Mouse (Mus musculus): Measurements from ENCODE around the gene Abcd4.

Gene Abcd4

DNA sequence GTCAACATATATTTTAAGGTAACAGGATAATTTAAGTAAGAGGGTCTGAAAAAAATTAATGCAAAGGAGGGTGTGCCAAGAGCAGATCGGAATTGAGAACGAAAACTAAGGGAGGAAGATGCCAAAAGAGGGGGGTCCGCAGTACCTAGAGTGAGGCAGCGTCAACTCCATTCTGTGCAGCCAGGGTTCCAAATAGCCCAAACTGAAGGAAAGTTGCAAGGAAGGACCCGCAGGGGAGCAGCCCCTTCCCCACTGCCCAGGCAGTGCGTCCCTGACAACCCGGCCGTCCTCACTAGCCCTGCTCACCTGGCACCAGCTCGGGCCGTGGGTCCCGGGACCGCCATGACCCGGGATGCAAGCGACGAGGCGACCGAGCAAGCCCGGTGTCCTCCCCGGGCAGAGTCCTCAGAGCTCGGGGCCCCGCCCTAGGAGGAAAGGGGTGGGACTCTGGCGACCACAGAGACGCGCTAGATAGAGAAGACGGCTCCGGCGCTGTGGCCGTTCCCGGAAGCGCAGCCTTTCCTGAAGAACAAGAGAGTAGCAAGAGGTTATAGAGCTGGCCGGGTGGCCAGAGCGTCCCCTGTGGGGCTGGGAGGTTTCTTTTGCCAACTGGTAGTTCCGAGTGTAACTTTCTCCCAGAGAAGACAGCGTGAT, at the start of gene Abcd4:
Abcd4 (minus strand) TSS at position 437 of the 654 bp plus-strand sequence.
- DNase-seq (ENCODE audit: low spot score): peak; percentile 84

DNA sequence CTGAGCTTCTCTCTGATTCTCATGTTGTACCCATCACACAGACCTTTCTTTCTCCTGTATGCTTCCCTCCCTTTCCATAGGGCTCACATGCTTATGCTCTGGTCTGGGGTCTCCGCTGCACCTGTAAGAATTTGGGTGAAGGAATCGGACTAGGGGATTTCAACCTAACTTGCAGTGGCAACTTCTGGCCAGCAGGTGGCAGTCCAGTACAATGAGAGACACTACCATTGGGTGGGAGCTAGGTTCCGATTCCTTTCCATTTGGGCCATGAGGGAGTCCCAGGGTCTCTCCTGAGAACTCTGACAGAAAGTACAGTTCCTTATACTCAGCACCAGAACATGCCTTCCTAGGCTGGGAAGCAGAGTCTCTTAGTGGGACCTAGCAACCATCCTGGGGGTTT, 36.7 kb upstream of the Abcd4 start:
- DNase-seq (ENCODE audit: low spot score): peak; percentile 56

DNA sequence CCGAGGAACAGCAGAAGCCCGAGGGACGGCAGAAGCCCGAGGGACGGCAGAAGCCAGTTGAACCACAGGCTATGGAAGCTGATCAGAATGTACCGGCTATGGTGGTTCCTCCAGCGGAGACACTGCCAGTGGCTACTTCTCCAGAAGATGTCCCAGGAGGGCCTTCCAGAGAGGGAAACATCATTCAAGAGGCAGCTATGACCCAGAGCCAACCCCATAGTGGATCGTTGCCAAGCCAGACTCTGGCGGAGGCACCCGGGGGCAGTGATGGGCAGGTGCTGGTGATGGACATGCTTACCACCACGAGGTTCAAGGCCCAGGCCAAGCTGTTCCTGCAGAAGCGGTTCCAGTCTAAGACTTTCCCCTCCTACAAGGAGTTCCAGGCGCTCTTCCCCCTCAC, 33.0 kb upstream of the Abcd4 start:
- no peak for DNase-seq (ENCODE audit: low spot score)

DNA sequence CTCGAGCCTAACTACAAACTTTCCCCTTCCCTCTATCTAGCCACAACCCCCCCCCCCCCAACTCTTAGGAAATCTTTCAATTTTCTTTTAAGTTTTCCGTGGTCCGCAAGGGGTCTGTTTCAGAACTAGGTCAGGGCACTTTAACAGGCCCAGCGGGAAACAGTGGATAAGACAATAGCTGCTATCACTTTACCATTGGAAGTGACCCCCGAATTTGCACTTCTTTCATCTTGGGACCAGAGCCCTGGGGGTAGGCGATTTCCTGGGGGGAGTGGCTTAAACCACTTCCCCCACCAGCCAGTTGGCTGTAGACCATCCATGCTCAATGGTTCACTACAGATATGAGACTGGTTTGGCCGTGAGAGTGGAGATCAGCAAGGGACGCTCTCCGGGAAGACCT, 23.4 kb upstream of the Abcd4 start, which contains the start of gene Vrtn:
Vrtn (plus strand) TSS at position 366 of the 400 bp plus-strand sequence.
- no peak for DNase-seq (ENCODE audit: low spot score)

- no peak for DNase-seq (ENCODE audit: low spot score)
Observed at GRCm38 (mm10) chr12:84640253-84640652, 23.0 kb upstream of the Abcd4 start.

- DNase-seq (ENCODE audit: low spot score): no peak
Observed at GRCm38 (mm10) chr12:84631867-84632266, 14.7 kb upstream of the Abcd4 start.

- DNase-seq (ENCODE audit: low spot score): no peak
Observed at GRCm38 (mm10) chr12:84625116-84625515, 7.9 kb upstream of the Abcd4 start.

DNA sequence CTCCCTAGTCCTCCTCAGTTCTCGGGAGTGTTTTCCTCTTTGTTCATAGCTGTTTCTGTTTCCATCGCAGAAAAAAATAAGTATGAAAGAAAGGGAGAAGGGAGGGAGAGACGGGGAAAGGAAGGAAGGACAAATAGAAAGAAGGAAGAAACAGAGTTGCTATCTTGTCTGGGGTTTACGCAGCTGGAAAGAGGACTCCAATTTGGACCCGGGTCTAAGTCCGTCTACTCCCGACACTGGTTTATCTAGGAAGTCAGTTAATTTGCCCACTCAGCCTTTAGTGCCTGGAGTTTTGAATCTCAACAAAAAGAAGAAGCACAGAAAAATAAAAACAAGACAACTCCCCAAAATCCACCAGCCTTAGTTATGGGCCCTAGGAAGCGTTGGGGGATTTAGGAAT, 7.4 kb upstream of the Abcd4 start:
- no peak for DNase-seq (ENCODE audit: low spot score)

- no peak for DNase-seq (ENCODE audit: low spot score)
Observed at GRCm38 (mm10) chr12:84620975-84621374, 3.8 kb upstream of the Abcd4 start.

DNA sequence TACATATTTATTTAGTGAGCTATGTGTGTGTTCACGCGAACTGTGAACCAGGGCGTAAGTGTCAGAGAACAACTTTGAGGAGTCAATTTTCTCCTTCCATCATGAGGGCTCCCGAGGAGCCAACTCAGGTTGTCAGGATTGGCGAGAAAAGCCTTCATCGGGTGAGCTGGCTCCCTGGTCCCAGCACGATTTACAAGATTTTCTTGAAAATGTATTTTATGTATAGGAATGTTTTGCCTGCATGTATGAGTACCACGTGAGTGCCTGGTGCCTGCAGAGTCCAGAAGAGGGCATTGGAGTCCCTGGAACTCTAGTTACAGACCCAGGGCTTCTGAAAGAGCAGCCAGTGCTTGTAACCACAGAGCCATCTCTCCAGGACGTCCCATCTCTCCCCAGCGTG, 450 bp upstream of the Abcd4 start:
- DNase-seq (ENCODE audit: low spot score): peak; percentile 8

DNA sequence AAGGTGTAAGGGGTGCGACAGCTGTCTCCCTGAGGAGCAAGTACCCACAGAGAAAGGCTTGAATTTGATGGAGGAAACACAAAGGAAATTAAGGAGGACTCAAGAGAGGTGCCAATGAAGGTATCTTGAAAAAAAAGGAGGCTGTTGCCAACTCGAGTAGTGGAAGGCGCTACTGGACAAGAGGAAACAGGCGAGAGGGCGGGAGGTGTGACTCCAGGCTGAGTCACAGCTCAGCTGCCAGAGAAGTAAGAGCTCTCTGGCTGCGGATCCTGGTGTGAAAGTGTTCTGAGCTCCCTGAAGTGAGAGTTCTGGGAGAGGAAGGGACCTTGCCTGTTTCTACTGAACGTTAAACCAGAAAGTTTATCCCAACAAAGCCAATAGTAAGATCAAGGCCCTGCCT, 2.7 kb downstream of the Abcd4 start:
- DNase-seq (ENCODE audit: low spot score): no peak

- no peak for DNase-seq (ENCODE audit: low spot score)
Observed at GRCm38 (mm10) chr12:84614001-84614400, 3.2 kb downstream of the Abcd4 start.

GRCm38 (mm10) chr12:84612518-84612917, 4.7 kb downstream of the Abcd4 start:
- no peak for DNase-seq (ENCODE audit: low spot score)

DNA sequence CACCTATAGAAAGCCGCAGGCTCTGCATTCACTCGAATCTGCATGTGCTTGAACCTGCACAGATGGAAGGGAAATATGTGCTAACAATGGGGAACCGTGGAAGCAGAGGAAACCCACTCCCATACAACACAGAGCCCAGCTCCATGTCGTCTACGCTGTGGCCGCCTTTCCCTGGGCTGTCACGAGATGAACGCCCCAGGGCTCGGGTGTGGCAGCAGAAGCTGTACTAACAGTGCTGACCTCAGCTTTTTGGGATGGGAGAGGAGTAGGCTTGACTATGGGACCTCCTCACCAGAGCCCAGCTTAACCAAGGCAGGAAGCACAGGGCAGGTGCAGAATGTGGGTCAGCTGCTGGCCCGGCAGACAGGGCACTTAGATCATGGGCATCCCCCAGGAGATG, 5.5 kb downstream of the Abcd4 start:
- DNase-seq (ENCODE audit: low spot score): no peak

GRCm38 (mm10) chr12:84605860-84606259, 11.4 kb downstream of the Abcd4 start:
- DNase-seq (ENCODE audit: low spot score): no peak

DNA sequence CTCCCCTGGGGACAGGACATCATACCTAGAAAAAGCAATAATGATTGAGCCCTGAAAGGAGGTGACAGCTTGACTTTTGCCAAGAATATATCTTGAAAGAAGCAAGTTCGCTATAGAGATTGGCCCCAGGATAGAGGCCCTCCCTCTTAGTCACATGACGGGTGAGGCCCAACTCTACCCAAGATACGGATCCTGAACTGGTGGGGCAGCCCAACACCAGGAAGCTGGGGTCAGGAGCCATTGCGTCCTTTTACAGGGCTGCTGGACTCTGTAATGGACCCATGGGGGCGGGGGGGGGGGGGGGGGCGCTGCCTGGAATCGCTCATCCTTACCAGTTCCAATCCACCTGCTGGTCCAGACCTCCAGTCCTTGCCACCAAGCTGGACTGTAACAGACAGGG, 13.2 kb downstream of the Abcd4 start:
- no peak for DNase-seq (ENCODE audit: low spot score)

- no peak for DNase-seq (ENCODE audit: low spot score)
Observed at GRCm38 (mm10) chr12:84598324-84598723, 18.9 kb downstream of the Abcd4 start.

GRCm38 (mm10) chr12:84589825-84590761, 27.1 kb downstream of the Abcd4 start:
- peak; percentile 93 for DNase-seq (ENCODE audit: low spot score)

DNA sequence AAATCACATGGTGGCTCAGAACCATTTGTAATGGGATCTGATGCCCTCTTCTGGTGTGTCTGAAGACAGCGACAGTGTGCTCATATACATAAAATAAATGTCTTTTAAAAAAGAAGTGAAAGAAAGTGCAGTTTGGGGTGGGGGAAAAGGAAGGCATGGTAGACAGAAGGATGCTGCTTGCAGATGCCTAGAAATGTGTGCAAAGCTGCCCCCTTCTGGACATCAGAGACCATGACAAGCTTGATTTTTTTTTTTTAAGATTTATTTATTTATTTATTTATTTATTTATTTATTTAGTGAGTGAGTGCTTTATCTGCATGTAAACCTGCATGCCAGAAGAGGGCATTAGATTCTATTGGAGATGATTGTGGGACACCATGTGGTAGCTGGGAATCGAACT, 35.9 kb downstream of the Abcd4 start:
- no peak for DNase-seq (ENCODE audit: low spot score)

DNA sequence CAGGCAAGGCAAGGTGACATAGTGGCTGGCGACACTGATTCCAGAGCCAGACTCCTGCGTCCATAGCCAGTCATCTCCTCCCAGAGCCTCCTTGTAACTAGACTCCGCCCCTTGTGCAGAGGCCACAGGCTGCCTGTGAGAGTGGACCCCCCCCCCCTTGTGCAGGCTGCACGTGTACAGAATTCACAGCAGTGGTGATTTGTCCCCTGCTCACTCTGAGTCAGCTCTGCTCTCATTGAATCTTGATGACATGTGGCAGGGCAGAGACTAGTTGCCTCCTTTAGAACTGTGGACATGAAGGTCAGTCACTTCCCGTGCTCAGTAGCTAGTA, 38.8 kb downstream of the Abcd4 start:
- DNase-seq (ENCODE audit: low spot score): no peak

- no peak for DNase-seq (ENCODE audit: low spot score)
Observed at GRCm38 (mm10) chr12:84577768-84578439, 39.3 kb downstream of the Abcd4 start.

DNA sequence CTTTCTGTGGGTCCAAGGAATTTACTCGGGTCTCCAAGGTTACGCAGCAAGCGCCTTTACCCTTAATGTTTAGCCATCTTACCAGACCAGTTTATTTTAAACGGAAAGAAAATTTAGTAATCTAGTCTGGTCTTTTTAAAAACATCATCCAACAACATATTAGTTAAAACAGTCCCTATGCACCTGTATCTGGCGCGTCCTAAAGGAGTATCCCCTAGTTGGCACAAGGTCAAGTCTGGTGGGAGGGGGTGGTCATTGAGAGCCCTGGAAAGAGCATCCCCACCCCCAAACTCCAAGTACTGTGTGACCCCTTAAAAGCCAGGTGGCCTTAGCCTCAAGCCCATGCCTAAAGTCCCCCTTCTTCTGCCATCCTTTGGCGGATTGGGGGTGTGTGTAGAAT, 44.1 kb downstream of the Abcd4 start:
- no peak for DNase-seq (ENCODE audit: low spot score)

GRCm38 (mm10) chr12:84572341-84572720, 44.9 kb downstream of the Abcd4 start:
- no peak for DNase-seq (ENCODE audit: low spot score)
